ENCODE assay signal across 11 mouse cellular contexts in the genomic region with DNA sequence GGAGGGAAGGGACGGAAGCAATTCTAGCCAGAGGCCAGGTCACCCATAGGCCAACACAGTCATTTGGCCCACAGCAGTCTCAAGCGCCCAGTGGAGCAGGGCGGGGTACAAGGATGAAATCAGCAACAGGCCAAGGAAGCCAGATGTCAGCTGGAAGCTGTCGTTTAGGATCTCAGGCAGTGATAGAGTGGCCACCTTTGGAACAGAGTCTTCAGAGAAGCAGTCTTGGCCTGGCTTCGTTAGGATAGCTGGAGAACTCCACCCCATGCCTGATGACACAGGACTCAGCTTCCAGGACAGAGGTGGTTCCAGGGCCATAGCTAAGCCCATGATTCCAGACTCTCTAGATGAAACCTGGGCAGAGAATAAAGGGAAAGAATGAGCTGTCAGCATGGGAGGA. TPM values are rescaled to one million over a fixed set of nuclear protein-coding genes. Genes with fewer than 3 reads are reported as not detected.
DNase-seq lines count a peak whose midpoint lies in the region; ATAC-seq lines count a peak whose summit lies in the region.
"Had no signal": no experiment of that assay in that cellular context is flagged by ENCODE, and none has a peak within 500 bp of the region (broad histone marks: within the 10 kb centered on the region; RNA-seq: fewer than 3 reads in every experiment).

No protein-coding gene starts in this region.

- H3K4me2 ChIP-seq in forebrain, embryonic 14.5 days (ENCODE audit: low read length) = no peak overlapping the region
- H3K4me2 ChIP-seq in forebrain, embryonic 16.5 days (ENCODE audit: low read length) = no peak overlapping the region
- no peak overlapping the region for H3K4me2 ChIP-seq in heart, embryonic 11.5 days
- H3K4me2 ChIP-seq in limb, embryonic 13.5 days (replicated peaks) = no peak overlapping the region

- no peak for DNase-seq in forebrain, embryonic 14.5 days (ENCODE audit: low spot score)
- peak; percentile 32 for DNase-seq in MN1 (ENCODE audit: low spot score)
- DNase-seq in layer of hippocampus, adult 9-11 months = no peak
- DNase-seq in right cerebral cortex, postnatal 25 days = no peak
- DNase-seq in thymus, postnatal 10 days (ENCODE audit: low spot score in 2 of 2) = no peak
- DNase-seq: cerebellum, postnatal 14 days; retina, postnatal 1 day had no signal

- WGBS in forebrain, embryonic 14.5 days = 81% methylated on average over 5 of the region's 5 CpGs
- WGBS in forebrain, embryonic 16.5 days = 85% methylated on average over 5 of the region's 5 CpGs
- WGBS in heart, embryonic 11.5 days (ENCODE audit: insufficient replicate concordance) = 63% methylated on average over 5 of the region's 5 CpGs
- WGBS in limb, embryonic 13.5 days = 57% methylated on average over 5 of the region's 5 CpGs

- H3K9me3 ChIP-seq in forebrain, embryonic 14.5 days (replicated peaks; ENCODE audit: control insufficient read depth, low read length) = no peaks in the 10 kb centered on the region
- no peaks in the 10 kb centered on the region for H3K9me3 ChIP-seq in forebrain, embryonic 16.5 days (ENCODE audit: control insufficient read depth, low read length)
- H3K9me3 ChIP-seq in heart, embryonic 11.5 days (replicated peaks; ENCODE audit: control insufficient read depth, low read length) = no peaks in the 10 kb centered on the region
- H3K9me3 ChIP-seq in limb, embryonic 13.5 days = no peaks in the 10 kb centered on the region

- no peak overlapping the region for H3K9ac ChIP-seq in forebrain, embryonic 14.5 days (ENCODE audit: low read length)
- no peak overlapping the region for H3K9ac ChIP-seq in forebrain, embryonic 16.5 days (replicated peaks; ENCODE audit: low read depth, low read length)
- H3K9ac ChIP-seq in heart, embryonic 11.5 days (ENCODE audit: low read depth, low read length) = no peak overlapping the region
- H3K9ac ChIP-seq in limb, embryonic 13.5 days = no peak overlapping the region

- no peaks in the 10 kb centered on the region for H3K27me3 ChIP-seq in forebrain, embryonic 14.5 days (replicated peaks; ENCODE audit: control insufficient read depth, insufficient read depth, low read length)
- no peaks in the 10 kb centered on the region for H3K27me3 ChIP-seq in forebrain, embryonic 16.5 days (replicated peaks; ENCODE audit: control insufficient read depth, insufficient read depth, low read length)
- H3K27me3 ChIP-seq in heart, embryonic 11.5 days (ENCODE audit: control insufficient read depth, insufficient read depth, low read length) = no peaks in the 10 kb centered on the region
- no peaks in the 10 kb centered on the region for H3K27me3 ChIP-seq in limb, embryonic 13.5 days

- no peak for ATAC-seq in forebrain, embryonic 14.5 days
- no peak for ATAC-seq in forebrain, embryonic 16.5 days
- ATAC-seq in heart, embryonic 11.5 days (replicated peaks; ENCODE audit: insufficient number of reproducible peaks, low FRiP score, low TSS enrichment) = no peak
- no peak for ATAC-seq in limb, embryonic 13.5 days (ENCODE audit: low FRiP score, low read depth)

- no peak overlapping the region for H3K4me3 ChIP-seq in forebrain, embryonic 14.5 days (ENCODE audit: low read depth, low read length)
- no peak overlapping the region for H3K4me3 ChIP-seq in forebrain, embryonic 16.5 days (replicated peaks; ENCODE audit: low read length)
- no peak overlapping the region for H3K4me3 ChIP-seq in heart, embryonic 11.5 days (ENCODE audit: low read depth, low read length)
- H3K4me3 ChIP-seq in limb, embryonic 13.5 days = no peak overlapping the region

- 0 out of 2 replicates have a peak overlapping the region, but pooled peaks have one; percentile 1 for H3K27ac ChIP-seq in forebrain, embryonic 14.5 days (ENCODE audit: low read depth, low read length)
- H3K27ac ChIP-seq in forebrain, embryonic 16.5 days (ENCODE audit: low read length) = no peak overlapping the region
- H3K27ac ChIP-seq in heart, embryonic 11.5 days (ENCODE audit: low read depth, low read length) = peak overlapping the region; percentile 89
- H3K27ac ChIP-seq in limb, embryonic 13.5 days = peak overlapping the region; percentile 85; the same call in 1 of the 2 replicates
- H3K27ac ChIP-seq: macrophage had no signal

- no peaks in the 10 kb centered on the region for H3K4me1 ChIP-seq in forebrain, embryonic 14.5 days (ENCODE audit: control insufficient read depth, insufficient read depth, low read length)
- no peaks in the 10 kb centered on the region for H3K4me1 ChIP-seq in forebrain, embryonic 16.5 days (replicated peaks; ENCODE audit: control insufficient read depth, insufficient read depth, low read length)
- H3K4me1 ChIP-seq in heart, embryonic 11.5 days (ENCODE audit: control insufficient read depth, insufficient read depth, low read length) = peaks cover 47% of the 10 kb centered on the region
- H3K4me1 ChIP-seq in limb, embryonic 13.5 days = peaks cover 86% of the 10 kb centered on the region

- peaks cover 33% of the 10 kb centered on the region for H3K36me3 ChIP-seq in forebrain, embryonic 14.5 days (ENCODE audit: control insufficient read depth, insufficient read depth, low read length)
- H3K36me3 ChIP-seq in forebrain, embryonic 16.5 days (ENCODE audit: control insufficient read depth, insufficient read depth) = peaks cover 14% of the 10 kb centered on the region
- H3K36me3 ChIP-seq in heart, embryonic 11.5 days (ENCODE audit: control insufficient read depth, insufficient read depth, low read length) = peaks cover 3% of the 10 kb centered on the region; the same call in 1 of the 2 replicates
- H3K36me3 ChIP-seq in limb, embryonic 13.5 days = peaks cover 31% of the 10 kb centered on the region

RNA-seq across cellular contexts. Expression of a gene that starts 28.9 kb away (rescaled TPM):
- polyA plus RNA-seq in forebrain, embryonic 14.5 days (2014; fragmentation: Nextera tagmentation; extraction: Ambion mirVana) = 1.3 and 2.0 TPM in 2 replicates
- 1.2 and 2.3 TPM in 2 replicates for polyA plus RNA-seq in forebrain, embryonic 16.5 days (2015; fragmentation: Nextera tagmentation; extraction: Ambion mirVana)
- 2.5 and 3.0 TPM in 2 replicates for polyA plus RNA-seq in heart, embryonic 11.5 days (2014; fragmentation: Nextera tagmentation; extraction: Ambion mirVana)
- 28.2 and 29.3 TPM in 2 replicates for polyA plus RNA-seq in limb, embryonic 13.5 days (2015; fragmentation: Nextera tagmentation; extraction: Ambion mirVana)
- polyA plus RNA-seq: macrophage had no signal

RNA-seq across cellular contexts. Expression of a gene that starts 38.2 kb away (rescaled TPM):
- polyA plus RNA-seq in forebrain, embryonic 14.5 days (2014; fragmentation: Nextera tagmentation; extraction: Ambion mirVana) = 24.3 and 24.6 TPM in 2 replicates
- 18.0 and 20.8 TPM in 2 replicates for polyA plus RNA-seq in forebrain, embryonic 16.5 days (2015; fragmentation: Nextera tagmentation; extraction: Ambion mirVana)
- polyA plus RNA-seq in heart, embryonic 11.5 days (2014; fragmentation: Nextera tagmentation; extraction: Ambion mirVana) = 23.4 and 24.6 TPM in 2 replicates
- 27.8 and 29.5 TPM in 2 replicates for polyA plus RNA-seq in limb, embryonic 13.5 days (2015; fragmentation: Nextera tagmentation; extraction: Ambion mirVana)

RNA-seq across cellular contexts. Expression of a gene that starts 50.6 kb away (rescaled TPM):
- 15.9 and 17.6 TPM in 2 replicates for polyA plus RNA-seq in forebrain, embryonic 14.5 days (2014; fragmentation: Nextera tagmentation; extraction: Ambion mirVana)
- polyA plus RNA-seq in forebrain, embryonic 16.5 days (2015; fragmentation: Nextera tagmentation; extraction: Ambion mirVana) = 15.4 and 16.1 TPM in 2 replicates
- 16.5 and 21.0 TPM in 2 replicates for polyA plus RNA-seq in heart, embryonic 11.5 days (2014; fragmentation: Nextera tagmentation; extraction: Ambion mirVana)
- 23.9 and 24.9 TPM in 2 replicates for polyA plus RNA-seq in limb, embryonic 13.5 days (2015; fragmentation: Nextera tagmentation; extraction: Ambion mirVana)

RNA-seq across cellular contexts. Expression of a gene that starts 53.2 kb away (rescaled TPM):
- 5.0 and 7.4 TPM in 2 replicates for polyA plus RNA-seq in forebrain, embryonic 14.5 days (2014; fragmentation: Nextera tagmentation; extraction: Ambion mirVana)
- 5.5 and 6.3 TPM in 2 replicates for polyA plus RNA-seq in forebrain, embryonic 16.5 days (2015; fragmentation: Nextera tagmentation; extraction: Ambion mirVana)
- polyA plus RNA-seq in heart, embryonic 11.5 days (2014; fragmentation: Nextera tagmentation; extraction: Ambion mirVana) = 12.7 and 16.8 TPM in 2 replicates
- polyA plus RNA-seq in limb, embryonic 13.5 days (2015; fragmentation: Nextera tagmentation; extraction: Ambion mirVana) = 2.3 and 3.1 TPM in 2 replicates
